Mouse (Mus musculus) small intestine, adult 2 months (tissue): ENCODE data around the gene Cers6.

ENCODE experiments used
- CTCF ChIP-seq: fragments of 200-500 bp; IDR thresholded peaks from 2 replicates; pipeline ENCODE4 v1.5.1; 2012; ENCODE audit warnings: low read depth, mild to moderate bottlenecking, control low read depth, inconsistent platforms, low read length, moderate library complexity, mixed read lengths; ENCODE audit not compliant: insufficient replicate concordance, insufficient read length; ENCODE audit errors: extremely low read depth
- POLR2A ChIP-seq: fragments of 200-500 bp; IDR thresholded peaks from 2 replicates; pipeline ENCODE4 v1.6.1; 2012; ENCODE audit warnings: low read depth, mild to moderate bottlenecking, control low read depth, inconsistent platforms, low read length, moderate library complexity

DNA sequence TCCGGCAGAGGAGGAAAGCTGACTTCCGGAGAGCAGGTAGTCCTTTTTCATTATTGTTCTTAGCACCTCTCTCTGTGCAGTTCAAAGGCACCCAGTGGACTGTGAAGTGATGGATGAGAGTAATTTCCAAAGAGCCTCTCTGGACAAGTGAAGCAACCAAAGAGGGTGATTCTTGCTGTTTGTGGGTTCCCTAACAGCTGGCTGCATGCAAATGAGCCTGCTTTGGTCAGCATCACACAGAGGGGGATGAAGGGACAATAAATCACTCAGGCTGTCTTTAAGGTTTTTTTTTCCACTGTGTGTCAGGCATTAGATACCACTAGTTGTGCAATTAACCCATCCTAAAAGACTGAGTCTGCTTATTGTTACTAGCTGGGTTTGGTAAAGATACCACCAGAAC is 258.5 kb downstream of the Cers6 start:
- TF ChIP-seq CTCF (no peak), POLR2A (no peak)
